Mouse (Mus musculus) duodenum, adult 2 months (tissue): ENCODE data around the gene Apip. TPM values are rescaled to one million over a fixed set of nuclear protein-coding genes. Genes with fewer than 3 reads are reported as not detected.

Experiments used
- polyA plus RNA-seq: library from polyadenylated mRNA; depleted of rRNA; stranded (reverse); fragments of >200 nt; gene quantifications from 2 replicates; pipeline ENCODE4 v1.2.3, GENCODE M21; 2012; ENCODE audit warnings: low replicate concordance; rRNA removed

The Apip gene
- 2.4 and 3.5 TPM in 2 replicates for polyA plus RNA-seq

GRCm38 (mm10) chr2:103073219-103073982 lies at the start of gene Apip, which contains the start of gene Pdhx:
Apip (plus strand) TSS chr2:103073675.
Pdhx (minus strand) TSS chr2:103073513.

Other genes with a start within 250 kb of the Apip start
- gene Cd44, start 172.0 kb upstream of the Apip start, polyA plus RNA-seq: 2.5 and 16.6 TPM in 2 replicates
- gene Pdhx, start 162 bp upstream of the Apip start, polyA plus RNA-seq: 8.4 and 16.9 TPM in 2 replicates
- 17.8 and 83.9 TPM in 2 replicates for gene Ehf, start 229.6 kb downstream of the Apip start, polyA plus RNA-seq